Mouse (Mus musculus) gastrocnemius, postnatal 14 days (tissue): ENCODE measurements around the gene Phpt1. TPM values are rescaled to one million over a fixed set of nuclear protein-coding genes. Genes with fewer than 3 reads are reported as not detected.

Experiments used
- DNase-seq: peaks from one replicate; pipeline ENCODE4 v3.0.0; 2021; ENCODE audit warnings: mixed read lengths
- intact Hi-C: fragments of 180-260 bp; cut with DNase I; formaldehyde crosslinking; loops from one replicate; pipeline ENCODE4 v1.15.1; 2025; ENCODE audit warnings: low total_unique reads
- total RNA-seq, 2 experiments: library from RNA; stranded (reverse); gene quantifications; 2 replicates each; pipeline ENCODE4 v1.2.3; 2021

The Phpt1 gene
- total RNA-seq, 2 experiments from 2014 or later, result 42.6 to 44.8 TPM

DNA sequence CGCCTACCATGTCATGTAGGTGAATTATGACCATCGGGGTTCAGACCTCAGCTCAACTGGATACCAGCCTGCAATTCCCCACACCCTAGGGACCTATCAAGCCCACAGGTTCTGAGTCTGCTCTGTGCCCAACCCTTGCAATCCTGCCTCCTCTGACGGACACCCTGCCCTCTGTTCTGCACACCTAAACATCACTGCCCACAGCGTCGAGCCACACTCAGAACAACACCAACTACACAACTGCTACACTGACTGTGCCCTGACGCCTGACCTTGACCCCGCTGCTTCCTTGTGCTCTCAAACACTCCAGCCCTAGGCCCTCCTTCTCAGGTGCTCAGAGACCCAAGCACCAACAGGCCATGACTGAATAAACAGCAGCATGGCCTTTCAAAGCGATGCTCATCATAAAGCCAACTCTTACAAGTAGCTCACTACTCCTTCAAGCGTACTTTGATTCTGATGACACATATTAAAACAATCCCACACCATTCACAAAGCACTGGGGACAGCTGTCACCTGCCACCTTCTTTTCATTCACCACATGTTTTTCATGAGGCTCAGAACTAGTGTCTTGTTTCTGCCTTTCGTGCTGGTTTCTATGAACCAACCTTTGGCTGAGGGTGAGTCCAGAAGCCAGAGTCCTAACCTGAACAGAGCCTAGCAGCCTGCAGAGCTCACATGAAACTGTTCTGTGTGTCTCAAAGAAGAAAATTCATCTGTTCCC, 33.2 kb downstream of the Phpt1 start:
- intact Hi-C loops, result no loop called here

GRCm38 (mm10) chr2:25540541-25540948, 34.5 kb downstream of the Phpt1 start:
- intact Hi-C loops, result no loop called here
- no peak for DNase-seq

More for the DNA sequence above, 33.2 kb downstream of the Phpt1 start:
- DNase-seq, result no peak

- intact Hi-C loops, result no loop called here
- no peak for DNase-seq
Measured at GRCm38 (mm10) chr2:25536531-25536930, 38.5 kb downstream of the Phpt1 start.

DNA sequence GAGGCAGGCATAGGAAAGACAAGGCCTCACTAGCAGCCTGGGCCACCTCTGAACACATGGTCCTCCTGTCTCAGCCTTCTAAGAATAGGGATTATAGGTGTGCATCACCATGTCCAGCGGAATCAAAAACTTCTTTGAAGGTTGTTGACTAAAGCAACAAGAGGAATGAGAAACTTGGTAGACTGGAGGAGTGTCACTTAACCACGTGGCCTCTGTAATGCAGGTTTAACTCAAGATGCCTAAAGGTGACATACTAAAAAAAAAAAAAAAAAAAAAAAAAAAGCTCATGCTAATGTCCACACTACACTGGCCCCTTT, 40.2 kb downstream of the Phpt1 start:
- no peak for DNase-seq
- intact Hi-C loops, result no loop called here

DNA sequence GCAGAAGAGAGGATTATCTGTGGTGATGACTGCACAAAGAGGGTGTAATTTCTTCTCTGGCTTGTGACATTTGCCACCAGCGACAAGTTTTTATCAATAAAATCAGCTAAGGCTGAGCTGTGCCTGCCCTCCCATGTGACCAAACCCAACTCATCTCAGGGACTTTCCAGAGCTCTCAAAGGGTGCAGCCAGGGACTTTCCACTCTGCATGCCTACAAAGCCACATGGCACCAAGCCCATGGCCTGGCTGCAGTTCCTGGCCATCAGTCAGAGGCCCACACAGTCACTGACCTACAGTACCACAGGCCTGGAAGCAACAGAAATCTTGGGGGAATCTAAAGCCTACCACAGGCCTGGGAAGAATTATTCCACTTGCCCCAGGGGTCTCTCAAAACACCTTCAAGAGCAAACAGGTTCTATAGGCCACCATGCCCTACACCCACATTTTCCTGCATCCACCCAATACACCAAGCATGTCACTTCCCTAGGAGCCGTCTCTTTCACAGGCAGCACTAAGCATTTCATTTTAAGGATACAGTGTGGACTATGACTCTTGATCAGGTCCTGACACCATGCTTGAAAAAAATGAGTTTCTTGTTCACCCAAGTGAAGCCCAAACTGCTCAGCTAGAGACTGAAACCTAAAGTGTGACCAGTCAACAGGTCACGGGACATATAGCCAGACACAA, 40.7 kb downstream of the Phpt1 start:
- peak; percentile 89 for DNase-seq
- intact Hi-C loops, result no loop called here

DNA sequence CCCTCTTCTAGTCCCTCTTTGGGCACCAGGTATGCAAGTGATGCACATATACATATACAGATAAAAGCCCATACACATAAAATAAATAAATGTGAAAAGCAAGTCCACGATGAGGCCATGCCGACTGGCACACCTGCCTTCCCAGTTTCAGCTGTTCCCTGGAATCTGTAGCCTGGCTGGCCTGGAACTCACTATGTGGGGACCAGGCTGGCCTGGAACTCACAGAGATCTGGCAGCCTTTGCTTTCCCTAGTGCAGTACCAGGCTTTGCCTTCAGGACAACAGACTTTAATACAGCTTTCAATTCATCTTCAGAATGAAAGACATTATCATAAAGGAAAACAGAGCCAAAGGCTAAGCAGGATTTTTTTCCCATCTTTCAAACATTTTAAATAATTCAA, 41.3 kb downstream of the Phpt1 start:
- DNase-seq, result no peak
- intact Hi-C loops, result no loop called here

GRCm38 (mm10) chr2:25526510-25527302, 48.3 kb downstream of the Phpt1 start:
- intact Hi-C loops, result no loop called here
- DNase-seq, result no peak

Other genes with a start within 250 kb of the Phpt1 start
- gene Man1b1, start 242.9 kb downstream of the Phpt1 start, total RNA-seq, result 10 to 100 TPM; 16.7 to 17.0 TPM
- 1 to 10 TPM; 6.0 to 6.6 TPM for gene Dpp7, start 218.9 kb downstream of the Phpt1 start, total RNA-seq
- 1 to 10 TPM; 5.2 to 5.8 TPM for gene Uap1l1, start 209.5 kb downstream of the Phpt1 start, total RNA-seq
- 1 to 10 TPM; 1.2 to 1.6 TPM for gene Sapcd2, start 202.9 kb downstream of the Phpt1 start, total RNA-seq
- 10 to 100 TPM; 19.0 to 25.2 TPM for gene Entpd2, start 179.3 kb downstream of the Phpt1 start, total RNA-seq
- gene Npdc1, start 175.9 kb downstream of the Phpt1 start, total RNA-seq, result 10 to 100 TPM; 24.0 to 28.1 TPM
- gene Fut7, start 152.0 kb downstream of the Phpt1 start, total RNA-seq, result not detected
- 10 to 100 TPM in 1 of 2 experiments, 1 to 10 TPM in 1; 9.2 to 11.6 TPM for gene Abca2, start 146.5 kb downstream of the Phpt1 start, total RNA-seq
- not detected for gene Clic3, start 118.4 kb downstream of the Phpt1 start, total RNA-seq
- gene Paxx, start 114.1 kb downstream of the Phpt1 start, total RNA-seq, result 10 to 100 TPM; 15.7 to 18.9 TPM
- 1 to 10 TPM; 1.3 to 1.4 TPM for gene Ptgds, start 105.2 kb downstream of the Phpt1 start, total RNA-seq
- gene Lcn12, start 81.3 kb downstream of the Phpt1 start, total RNA-seq, result not detected
- 10 to 100 TPM; 68.6 to 70.5 TPM for gene Fbxw5, start 74.5 kb downstream of the Phpt1 start, total RNA-seq
- gene C8g, start 73.5 kb downstream of the Phpt1 start, total RNA-seq, result under 1 TPM; 0.91 to 0.98 TPM
- gene Traf2, start 28.3 kb downstream of the Phpt1 start, total RNA-seq, result 10 to 100 TPM in 1 of 2 experiments, 1 to 10 TPM in 1; 9.7 to 13.3 TPM
- gene Edf1, start 17.4 kb downstream of the Phpt1 start, total RNA-seq, result 100 to 1,000 TPM; 164 to 173 TPM
- under 1 TPM; 0.68 to 0.80 TPM for gene Mamdc4, start 379 bp downstream of the Phpt1 start, total RNA-seq
- under 1 TPM in 1 of 2 experiments, not detected in 1; 0.10 TPM for gene Ajm1, start 6.5 kb upstream of the Phpt1 start, total RNA-seq
- 10 to 100 TPM; 39.5 to 41.0 TPM for gene Rabl6, start 33.3 kb upstream of the Phpt1 start, total RNA-seq
- gene Ccdc183, start 42.5 kb upstream of the Phpt1 start, total RNA-seq, result not detected
- gene Tmem141, start 46.8 kb upstream of the Phpt1 start, total RNA-seq, result 10 to 100 TPM; 12.1 to 14.3 TPM
- 1 to 10 TPM; 5.7 to 6.2 TPM for gene Fcna, start 52.8 kb upstream of the Phpt1 start, total RNA-seq
- 10 to 100 TPM; 31.0 to 33.3 TPM for gene Lcn8, start 77.9 kb upstream of the Phpt1 start, total RNA-seq
- not detected for gene Lcn5, start 82.7 kb upstream of the Phpt1 start, total RNA-seq
- gene Lcn6, start 101.6 kb upstream of the Phpt1 start, total RNA-seq, result not detected
- not detected for gene Lcn10, start 107.5 kb upstream of the Phpt1 start, total RNA-seq
- not detected for gene Obp2a, start 124.8 kb upstream of the Phpt1 start, total RNA-seq
- gene Bmyc, start 131.5 kb upstream of the Phpt1 start, total RNA-seq, result 10 to 100 TPM; 10.9 to 15.5 TPM
- not detected for gene Obp2b, start 161.8 kb upstream of the Phpt1 start, total RNA-seq
- not detected for gene Lcn3, start 190.3 kb upstream of the Phpt1 start, total RNA-seq
- not detected for gene Lcn11, start 201.8 kb upstream of the Phpt1 start, total RNA-seq
- gene Gm13539, start 207.0 kb upstream of the Phpt1 start, total RNA-seq, result not detected
- not detected for gene Glt6d1, start 240.6 kb upstream of the Phpt1 start, total RNA-seq
- not detected for gene Lcn9, start 247.9 kb upstream of the Phpt1 start, total RNA-seq